In genomic region chr16:62826156-62827001, GRCm38 (mm10) we compare ENCODE assay signal across 8 mouse cellular contexts. TPM values are rescaled to one million over a fixed set of nuclear protein-coding genes. Genes with fewer than 3 reads are reported as not detected.
A peak's percentile ranks its signal among the peaks of the same experiment; 100 is the strongest.
DNase-seq lines count a peak whose midpoint lies in the region; ATAC-seq and TF ChIP-seq lines count a peak whose summit lies in the region.

No protein-coding gene starts in this region.

- H3K9ac ChIP-seq in embryonic facial prominence, embryonic 11.5 days (replicated peaks; ENCODE audit: low read length): no peak overlapping the region
- H3K9ac ChIP-seq in limb, embryonic 13.5 days: no peak overlapping the region

- no peak overlapping the region for H3K27ac ChIP-seq in embryonic facial prominence, embryonic 11.5 days (replicated peaks; ENCODE audit: low read depth, low read length)
- H3K27ac ChIP-seq in embryonic facial prominence, embryonic 10.5 days (replicated peaks): no peak overlapping the region
- H3K27ac ChIP-seq in limb, embryonic 13.5 days: no peak overlapping the region

- no peak overlapping the region for H3K4me3 ChIP-seq in embryonic facial prominence, embryonic 11.5 days (ENCODE audit: low read depth, low read length)
- H3K4me3 ChIP-seq in embryonic facial prominence, embryonic 10.5 days: no peak overlapping the region
- H3K4me3 ChIP-seq in lung, adult 2 months (replicated peaks; ENCODE audit: extremely low read depth, low read depth, low read length): no peak overlapping the region
- H3K4me3 ChIP-seq in limb, embryonic 13.5 days: no peak overlapping the region

- H3K9me3 ChIP-seq in embryonic facial prominence, embryonic 11.5 days (replicated peaks; ENCODE audit: control insufficient read depth, low read length): no peaks in the 10 kb centered on the region
- no peaks in the 10 kb centered on the region for H3K9me3 ChIP-seq in embryonic facial prominence, embryonic 10.5 days
- H3K9me3 ChIP-seq in limb, embryonic 13.5 days: no peaks in the 10 kb centered on the region

- TF ChIP-seq POLR2A in lung, adult 2 months (IDR thresholded peaks at IDR 0.05; ENCODE audit: borderline replicate concordance, extremely low read depth, low read depth, low read length): no peak

- H3K4me2 ChIP-seq in embryonic facial prominence, embryonic 11.5 days (ENCODE audit: low read depth, low read length): no peak overlapping the region
- H3K4me2 ChIP-seq in limb, embryonic 13.5 days (replicated peaks): no peak overlapping the region

- ATAC-seq in embryonic facial prominence, embryonic 11.5 days (replicated peaks; ENCODE audit: insufficient number of reproducible peaks, low FRiP score, low TSS enrichment, low read depth): no peak
- ATAC-seq in limb, embryonic 13.5 days (ENCODE audit: low FRiP score, low read depth): 0 out of 2 replicates have a peak, but pooled peaks have one; percentile 15

- 77% methylated on average over 12 of the region's 12 CpGs for WGBS in embryonic facial prominence, embryonic 11.5 days
- 79% methylated on average over 12 of the region's 12 CpGs for WGBS in embryonic facial prominence, embryonic 10.5 days
- WGBS in lung, adult 2 months: 65% methylated on average over 12 of the region's 12 CpGs
- 65% methylated on average over 12 of the region's 12 CpGs for WGBS in limb, embryonic 13.5 days

- H3K36me3 ChIP-seq in embryonic facial prominence, embryonic 11.5 days (replicated peaks; ENCODE audit: control insufficient read depth, insufficient read depth, low read depth, low read length): no peaks in the 10 kb centered on the region
- 0 out of 2 replicates have a peak, but pooled peaks cover 3% of the 10 kb centered on the region for H3K36me3 ChIP-seq in embryonic facial prominence, embryonic 10.5 days (replicated peaks)
- H3K36me3 ChIP-seq in limb, embryonic 13.5 days: 0 out of 2 replicates have a peak, but pooled peaks cover 9% of the 10 kb centered on the region

- H3K27me3 ChIP-seq in embryonic facial prominence, embryonic 11.5 days (ENCODE audit: control insufficient read depth, insufficient read depth, low read length): no peaks in the 10 kb centered on the region
- H3K27me3 ChIP-seq in embryonic facial prominence, embryonic 10.5 days (replicated peaks; ENCODE audit: low read depth, poor library complexity, severe bottlenecking): no peaks in the 10 kb centered on the region
- no peaks in the 10 kb centered on the region for H3K27me3 ChIP-seq in limb, embryonic 13.5 days

- H3K4me1 ChIP-seq in embryonic facial prominence, embryonic 11.5 days (ENCODE audit: control insufficient read depth, insufficient read depth, low read length): no peaks in the 10 kb centered on the region
- H3K4me1 ChIP-seq in embryonic facial prominence, embryonic 10.5 days: no peaks in the 10 kb centered on the region
- H3K4me1 ChIP-seq in lung, adult 2 months (ENCODE audit: control insufficient read depth, insufficient read depth, low read length): no peaks in the 10 kb centered on the region
- H3K4me1 ChIP-seq in limb, embryonic 13.5 days: no peaks in the 10 kb centered on the region

- no peak for TF ChIP-seq CTCF in lung, adult 2 months (IDR thresholded peaks at IDR 0.05; ENCODE audit: insufficient read depth, low read length)

- DNase-seq in embryonic facial prominence, embryonic 11.5 days (ENCODE audit: low spot score): peak; percentile 78
- DNase-seq in embryonic facial prominence, embryonic 10.5 days (ENCODE audit: low spot score): no peak
- peak; percentile 51 for DNase-seq in lung, postnatal 10 days
- no peak for DNase-seq in lung, adult 2 months
- DNase-seq in c-Kit-positive CD71-negative TER-119-negative erythroid progenitor cells, embryonic 14.5 days (ENCODE audit: low read depth): peak; percentile 29
- DNase-seq in urinary bladder, adult 2 months (ENCODE audit: low spot score): no peak
- DNase-seq in testis, postnatal 14 days (ENCODE audit: low spot score): no peak

RNA-seq across cellular contexts. Expression of gene Stx19, which starts 11.9 kb away (rescaled TPM):
- 0.31 and 0.40 TPM in 2 replicates for polyA plus RNA-seq in embryonic facial prominence, embryonic 11.5 days (2014; fragmentation: Nextera tagmentation; extraction: Ambion mirVana)
- polyA plus RNA-seq in embryonic facial prominence, embryonic 10.5 days (2016; fragmentation: Nextera tagmentation; extraction: Ambion mirVana): 0.36 TPM in 2 replicates
- polyA plus RNA-seq in lung, adult 2 months (2012; rRNA removed): 0.71 and 1.2 TPM in 2 replicates
- 1.00 and 1.1 TPM in 2 replicates for polyA plus RNA-seq in limb, embryonic 13.5 days (2015; fragmentation: Nextera tagmentation; extraction: Ambion mirVana)
- 0.45 and 0.52 TPM in 2 replicates for polyA plus RNA-seq in urinary bladder, adult 2 months (2012; rRNA removed)

RNA-seq across cellular contexts. Expression of gene Arl13b, which starts 20.5 kb away (rescaled TPM):
- 19.9 and 22.6 TPM in 2 replicates for polyA plus RNA-seq in embryonic facial prominence, embryonic 11.5 days (2014; fragmentation: Nextera tagmentation; extraction: Ambion mirVana)
- 18.3 and 19.6 TPM in 2 replicates for polyA plus RNA-seq in embryonic facial prominence, embryonic 10.5 days (2016; fragmentation: Nextera tagmentation; extraction: Ambion mirVana)
- polyA plus RNA-seq in lung, adult 2 months (2012; rRNA removed): 6.0 and 6.6 TPM in 2 replicates
- polyA plus RNA-seq in limb, embryonic 13.5 days (2015; fragmentation: Nextera tagmentation; extraction: Ambion mirVana): 25.7 and 27.9 TPM in 2 replicates
- 13.1 and 15.1 TPM in 2 replicates for polyA plus RNA-seq in urinary bladder, adult 2 months (2012; rRNA removed)

RNA-seq across cellular contexts. Expression of gene Pros1, which starts 27.7 kb away (rescaled TPM):
- polyA plus RNA-seq in embryonic facial prominence, embryonic 11.5 days (2014; fragmentation: Nextera tagmentation; extraction: Ambion mirVana): 24.1 and 26.1 TPM in 2 replicates
- 16.9 and 18.0 TPM in 2 replicates for polyA plus RNA-seq in embryonic facial prominence, embryonic 10.5 days (2016; fragmentation: Nextera tagmentation; extraction: Ambion mirVana)
- 15.6 and 20.0 TPM in 2 replicates for polyA plus RNA-seq in lung, adult 2 months (2012; rRNA removed)
- 32.3 and 34.1 TPM in 2 replicates for polyA plus RNA-seq in limb, embryonic 13.5 days (2015; fragmentation: Nextera tagmentation; extraction: Ambion mirVana)
- 29.9 and 38.7 TPM in 2 replicates for polyA plus RNA-seq in urinary bladder, adult 2 months (2012; rRNA removed)

RNA-seq across cellular contexts. Expression of gene Nsun3, which starts 39.8 kb away (rescaled TPM):
- polyA plus RNA-seq in embryonic facial prominence, embryonic 11.5 days (2014; fragmentation: Nextera tagmentation; extraction: Ambion mirVana): 5.8 and 8.8 TPM in 2 replicates
- polyA plus RNA-seq in embryonic facial prominence, embryonic 10.5 days (2016; fragmentation: Nextera tagmentation; extraction: Ambion mirVana): 6.1 and 7.4 TPM in 2 replicates
- polyA plus RNA-seq in lung, adult 2 months (2012; rRNA removed): 3.7 and 4.6 TPM in 2 replicates
- polyA plus RNA-seq in limb, embryonic 13.5 days (2015; fragmentation: Nextera tagmentation; extraction: Ambion mirVana): 7.0 and 7.1 TPM in 2 replicates
- 8.2 and 8.9 TPM in 2 replicates for polyA plus RNA-seq in urinary bladder, adult 2 months (2012; rRNA removed)

Comparison
In these comparisons a context has a peak if more than half of its experiments do, and no peak if none do; other contexts are left out.
1. DNase-seq: peak in embryonic facial prominence, embryonic 11.5 days (single experiment), lung, postnatal 10 days (single experiment) and c-Kit-positive CD71-negative TER-119-negative erythroid progenitor cells, embryonic 14.5 days (single experiment); none in embryonic facial prominence, embryonic 10.5 days (single experiment), lung, adult 2 months (single experiment), urinary bladder, adult 2 months (single experiment) and testis, postnatal 14 days (single experiment).